ENCODE assay signal across 12 mouse cellular contexts in genomic region chrX:72895388-72896054, GRCm38 (mm10). TPM values are rescaled to one million over a fixed set of nuclear protein-coding genes. Genes with fewer than 3 reads are reported as not detected.
DNase-seq lines count a peak whose midpoint lies in the region; ATAC-seq lines count a peak whose summit lies in the region.
"Had no signal": no experiment of that assay in that cellular context is flagged by ENCODE, and none has a peak within 500 bp of the region (broad histone marks: within the 10 kb centered on the region; RNA-seq: fewer than 3 reads in every experiment).

No protein-coding gene starts in this region.

- no peak overlapping the region for H3K4me3 ChIP-seq in midbrain, embryonic 13.5 days (replicated peaks)
- H3K4me3 ChIP-seq: stomach, embryonic 15.5 days had no signal

- peak overlapping the region; percentile 26; the same call in 1 of the 2 replicates for H3K4me2 ChIP-seq in midbrain, embryonic 13.5 days (replicated peaks)
- H3K4me2 ChIP-seq: stomach, embryonic 15.5 days had no signal

- ATAC-seq in midbrain, embryonic 13.5 days: peak; percentile 99
- no peak for ATAC-seq in cerebellum, adult (ENCODE audit: insufficient number of reproducible peaks, low FRiP score, low TSS enrichment)

- peaks cover 11% of the 10 kb centered on the region for H3K4me1 ChIP-seq in midbrain, embryonic 13.5 days (replicated peaks)
- H3K4me1 ChIP-seq: stomach, embryonic 15.5 days had no signal

- intact Hi-C loops in left cerebral cortex, postnatal 4 days (cut with DNase I): no loop called here

- DNase-seq in left cerebral cortex, adult 11 months (ENCODE audit: low spot score): peak; percentile 54
- no peak for DNase-seq in left cerebral cortex, postnatal 4 days
- peak; percentile 40 to 66 for DNase-seq in layer of hippocampus, adult 18-20 months (ENCODE audit: low spot score in 2 of 2)
- peak; percentile 6 for DNase-seq in right cerebral cortex, postnatal 4 days
- DNase-seq in adrenal gland, adult 8-10 months: no peak
- DNase-seq in spleen, postnatal 36 days (ENCODE audit: low spot score in 2 of 2): no peak
- DNase-seq: cerebellum, postnatal 10 days; gastrocnemius, postnatal 25 days had no signal

- H3K9ac ChIP-seq in midbrain, embryonic 13.5 days (replicated peaks): no peak overlapping the region
- H3K9ac ChIP-seq: liver, embryonic 14.5 days; stomach, embryonic 15.5 days had no signal

- WGBS in midbrain, embryonic 13.5 days: 33% methylated on average over 5 of the region's 5 CpGs

- no peaks in the 10 kb centered on the region for H3K27me3 ChIP-seq in midbrain, embryonic 13.5 days
- H3K27me3 ChIP-seq: stomach, embryonic 15.5 days had no signal

- H3K9me3 ChIP-seq in midbrain, embryonic 13.5 days: no peaks in the 10 kb centered on the region
- H3K9me3 ChIP-seq: stomach, embryonic 15.5 days had no signal

- H3K27ac ChIP-seq in midbrain, embryonic 13.5 days: peak overlapping the region; percentile 84
- H3K27ac ChIP-seq: liver, embryonic 14.5 days; stomach, embryonic 15.5 days had no signal

- H3K36me3 ChIP-seq in midbrain, embryonic 13.5 days: no peaks in the 10 kb centered on the region
- H3K36me3 ChIP-seq: stomach, embryonic 15.5 days had no signal

RNA-seq across cellular contexts. Expression of gene Cetn2, which starts 22.7 kb away (rescaled TPM):
- total RNA-seq in left cerebral cortex, postnatal 4 days (2021): 10 to 100 TPM; 46.3 to 49.9 TPM
- 10 to 100 TPM; 51.2 to 54.5 TPM for total RNA-seq in layer of hippocampus, adult 18-20 months (2021)
- polyA plus RNA-seq in midbrain, embryonic 13.5 days (2015; fragmentation: Nextera tagmentation; extraction: Ambion mirVana): 90.9 and 96.0 TPM in 2 replicates
- 10 to 100 TPM; 46.3 to 58.9 (median 52.7) TPM for total RNA-seq in adrenal gland, adult 8-10 months (2022)

RNA-seq across cellular contexts. Expression of gene Nsdhl, which starts 22.8 kb away (rescaled TPM):
- total RNA-seq in left cerebral cortex, postnatal 4 days (2021): 10 to 100 TPM; 62.5 to 65.4 TPM
- total RNA-seq in layer of hippocampus, adult 18-20 months (2021): 10 to 100 TPM; 18.3 to 23.5 TPM
- 44.2 and 45.6 TPM in 2 replicates for polyA plus RNA-seq in midbrain, embryonic 13.5 days (2015; fragmentation: Nextera tagmentation; extraction: Ambion mirVana)
- total RNA-seq in adrenal gland, adult 8-10 months (2022): 10 to 100 TPM; 28.4 to 40.3 (median 31.8) TPM

Comparison
In these comparisons a context has a peak if more than half of its experiments do, and no peak if none do; other contexts are left out.
1. DNase-seq: peak in left cerebral cortex, adult 11 months (single experiment), layer of hippocampus, adult 18-20 months (2 of 2) and right cerebral cortex, postnatal 4 days (single experiment); none in left cerebral cortex, postnatal 4 days (single experiment), adrenal gland, adult 8-10 months (single experiment) and spleen, postnatal 36 days (0 of 2).